Mouse (Mus musculus) olfactory bulb, adult 2 months (tissue): ENCODE data around the gene Agpat3.

ENCODE experiments used
- CTCF ChIP-seq: fragments of 200-500 bp; IDR thresholded peaks from 2 replicates; pipeline ENCODE4 v1.5.1; 2012; ENCODE audit warnings: low read depth, mild to moderate bottlenecking, low read length, moderate library complexity; ENCODE audit not compliant: insufficient read depth
- POLR2A ChIP-seq: fragments of 200-500 bp; IDR thresholded peaks from 2 replicates; pipeline ENCODE4 v1.6.1; 2012; ENCODE audit warnings: mild to moderate bottlenecking, low read depth, low read length, moderate library complexity; ENCODE audit not compliant: insufficient read depth

- TF ChIP-seq CTCF (no peak), POLR2A (no peak)
Measured at GRCm38 (mm10) chr10:78352666-78353030, 359 bp upstream of the Agpat3 start.
